19 mouse cellular contexts compared by ENCODE assay signal in genomic region chr7:142419887-142420286, GRCm38 (mm10). TPM values are rescaled to one million over a fixed set of nuclear protein-coding genes. Genes with fewer than 3 reads are reported as not detected.
A peak's percentile ranks its signal among the peaks of the same experiment; 100 is the strongest.
DNase-seq lines count a peak whose midpoint lies in the region; ATAC-seq and TF ChIP-seq lines count a peak whose summit lies in the region.
"Had no signal": no experiment of that assay in that cellular context is flagged by ENCODE, and none has a peak within 500 bp of the region (broad histone marks: within the 10 kb centered on the region; RNA-seq: fewer than 3 reads in every experiment).

No protein-coding gene starts in this region.

- TF ChIP-seq POLR2A in heart, adult 2 months (IDR thresholded peaks at IDR 0.05; ENCODE audit: insufficient read depth, low read depth, low read length), result no peak

- H3K27me3 ChIP-seq in G1E (ENCODE audit: insufficient read depth, low read length), result no peaks in the 10 kb centered on the region
- no peaks in the 10 kb centered on the region for H3K27me3 ChIP-seq in liver, embryonic 16.5 days (ENCODE audit: control insufficient read depth, insufficient read depth, low read depth, low read length)
- no peaks in the 10 kb centered on the region for H3K27me3 ChIP-seq in embryonic facial prominence, embryonic 10.5 days (replicated peaks; ENCODE audit: low read depth, poor library complexity, severe bottlenecking)
- H3K27me3 ChIP-seq in heart, adult 2 months (ENCODE audit: control insufficient read depth, insufficient read depth, low read length), result no peaks in the 10 kb centered on the region
- H3K27me3 ChIP-seq: heart, embryonic 15.5 days; hindbrain, embryonic 12.5 days; limb, embryonic 15.5 days; neural tube, embryonic 15.5 days had no signal

- H3K4me2 ChIP-seq in liver, embryonic 16.5 days (ENCODE audit: low read depth, low read length), result peak overlapping the region; percentile 50
- H3K4me2 ChIP-seq: heart, embryonic 15.5 days; hindbrain, embryonic 12.5 days; limb, embryonic 15.5 days; neural tube, embryonic 15.5 days had no signal

- no peak for TF ChIP-seq EP300 in heart, adult 2 months (IDR thresholded peaks at IDR 0.05; ENCODE audit: insufficient read depth, low read depth, low read length)

- peak; percentile 61 for DNase-seq in G1E (ENCODE audit: low spot score)
- peak; percentile 71 for DNase-seq in MN1 (ENCODE audit: low spot score)
- DNase-seq in cerebellum, adult 8-10 months, result no peak
- DNase-seq in right cerebral cortex, adult 18-20 months, result no peak
- no peak for DNase-seq in embryonic facial prominence, embryonic 10.5 days (ENCODE audit: low spot score)
- DNase-seq in heart, adult 2 months, result no peak
- DNase-seq: cerebellum, postnatal 14 days; gastrocnemius, postnatal 10 days; thymus, postnatal 25 days had no signal

- no peak for TF ChIP-seq CTCF in G1E (IDR thresholded peaks at IDR 0.05; ENCODE audit: low read depth, low read length)
- no peak for TF ChIP-seq CTCF in heart, adult 2 months (IDR thresholded peaks at IDR 0.05)

- no peak overlapping the region; the same call in 1 of the 2 replicates for H3K4me3 ChIP-seq in G1E (ENCODE audit: low read depth, low read length)
- H3K4me3 ChIP-seq in liver, embryonic 16.5 days (ENCODE audit: low read depth, low read length), result peak overlapping the region; percentile 27
- H3K4me3 ChIP-seq in embryonic facial prominence, embryonic 10.5 days, result no peak overlapping the region
- H3K4me3 ChIP-seq in heart, adult 2 months, result no peak overlapping the region
- H3K4me3 ChIP-seq: heart, embryonic 15.5 days; hindbrain, embryonic 12.5 days; limb, embryonic 15.5 days; neural tube, embryonic 15.5 days had no signal

- 18% methylated on average over 5 of the region's 5 CpGs for WGBS in liver, embryonic 16.5 days (ENCODE audit: insufficient replicate concordance)
- WGBS in embryonic facial prominence, embryonic 10.5 days, result 90% methylated on average over 5 of the region's 5 CpGs
- WGBS in heart, adult 2 months, result 69% methylated on average over 5 of the region's 5 CpGs

- H3K4me1 ChIP-seq in G1E (ENCODE audit: insufficient read depth, low read depth, low read length), result peaks cover 51% of the 10 kb centered on the region
- H3K4me1 ChIP-seq in liver, embryonic 16.5 days (ENCODE audit: control insufficient read depth, low read depth, low read length), result peaks cover 36% of the 10 kb centered on the region
- no peaks in the 10 kb centered on the region for H3K4me1 ChIP-seq in embryonic facial prominence, embryonic 10.5 days
- peaks cover 8% of the 10 kb centered on the region for H3K4me1 ChIP-seq in heart, adult 2 months (ENCODE audit: control insufficient read depth, insufficient read depth, low read length)
- H3K4me1 ChIP-seq: heart, embryonic 15.5 days; hindbrain, embryonic 12.5 days; limb, embryonic 15.5 days; neural tube, embryonic 15.5 days had no signal

- H3K9ac ChIP-seq in liver, embryonic 16.5 days (ENCODE audit: low read depth, low read length), result peak overlapping the region; percentile 56
- H3K9ac ChIP-seq in heart, adult 2 months (ENCODE audit: low read depth, low read length), result no peak overlapping the region
- H3K9ac ChIP-seq: heart, embryonic 15.5 days; hindbrain, embryonic 12.5 days; limb, embryonic 15.5 days; neural tube, embryonic 15.5 days had no signal

- no peaks in the 10 kb centered on the region for H3K36me3 ChIP-seq in G1E (replicated peaks)
- no peaks in the 10 kb centered on the region for H3K36me3 ChIP-seq in liver, embryonic 16.5 days (ENCODE audit: control insufficient read depth, insufficient read depth)
- H3K36me3 ChIP-seq in embryonic facial prominence, embryonic 10.5 days (replicated peaks), result no peaks in the 10 kb centered on the region
- H3K36me3 ChIP-seq in heart, adult 2 months (ENCODE audit: control insufficient read depth, insufficient read depth, low read length), result peaks cover 5% of the 10 kb centered on the region; the same call in 1 of the 2 replicates
- H3K36me3 ChIP-seq: heart, embryonic 15.5 days; hindbrain, embryonic 12.5 days; limb, embryonic 15.5 days; neural tube, embryonic 15.5 days had no signal

- no peaks in the 10 kb centered on the region for H3K9me3 ChIP-seq in G1E (replicated peaks)
- no peaks in the 10 kb centered on the region for H3K9me3 ChIP-seq in liver, embryonic 16.5 days (replicated peaks; ENCODE audit: control insufficient read depth, low read length)
- no peaks in the 10 kb centered on the region for H3K9me3 ChIP-seq in embryonic facial prominence, embryonic 10.5 days
- H3K9me3 ChIP-seq: heart, embryonic 15.5 days; hindbrain, embryonic 12.5 days; limb, embryonic 15.5 days; neural tube, embryonic 15.5 days had no signal

- peak overlapping the region; percentile 93 for H3K27ac ChIP-seq in liver, embryonic 16.5 days (ENCODE audit: low read length)
- H3K27ac ChIP-seq in embryonic facial prominence, embryonic 10.5 days (replicated peaks), result no peak overlapping the region
- H3K27ac ChIP-seq in heart, adult 2 months, result no peak overlapping the region
- H3K27ac ChIP-seq: heart, embryonic 15.5 days; hindbrain, embryonic 12.5 days; kidney, postnatal 0 days; limb, embryonic 15.5 days; neural tube, embryonic 15.5 days had no signal

- peak; percentile 75 for ATAC-seq in G1E (ENCODE audit: extremely low read depth, insufficient number of reproducible peaks, low FRiP score, poor library complexity, severe bottlenecking)
- peak; percentile 84 for ATAC-seq in erythroid progenitor cell, adult 5-6 weeks (replicated peaks; ENCODE audit: low FRiP score, poor library complexity, severe bottlenecking)
- ATAC-seq in liver, embryonic 16.5 days (ENCODE audit: low read depth), result peak; percentile 91
- ATAC-seq: intestine, embryonic 16.5 days had no signal

- H3K79me2 ChIP-seq in heart, adult 2 months (replicated peaks; ENCODE audit: control insufficient read depth, insufficient read depth, low read length), result no peaks in the 10 kb centered on the region

- intact Hi-C loops in heart, adult 2 months (cut with DNase I), result loop anchor here (5.0 kb wide), 1 partner anchor 33 kb away; the partner anchor contains the start of gene Ctsd

RNA-seq across cellular contexts. Expression of gene Syt8, which starts 14.8 kb away (rescaled TPM):
- total RNA-seq in G1E (2014; fragmentation: Nextera tagmentation) (not detected in 2 replicates), G1E (2017) (2.1 and 3.5 TPM in 2 replicates)
- polyA plus RNA-seq in G1E (2012), result not detected in 2 replicates
- not detected in 2 replicates for total RNA-seq in erythroid progenitor cell, adult 5-6 weeks (2015; ENCODE audit: low replicate concordance)
- total RNA-seq in erythroid progenitor cell, adult 5-6 weeks (2017; ENCODE audit: low replicate concordance), result not detected in 2 replicates
- 0.14 TPM in 1 of 2 replicates, not detected in the other for polyA plus RNA-seq in liver, embryonic 16.5 days (2015; fragmentation: Nextera tagmentation; extraction: Ambion mirVana)
- polyA plus RNA-seq in embryonic facial prominence, embryonic 10.5 days (2016; fragmentation: Nextera tagmentation; extraction: Ambion mirVana), result not detected in 2 replicates
- total RNA-seq in heart, adult 2 months (2021), result not detected
- polyA plus RNA-seq in heart, adult 2 months (2012; rRNA removed), result not detected in 2 replicates
- total RNA-seq: CH12.LX had no signal

RNA-seq across cellular contexts. Expression of gene Tnni2, which starts 21.7 kb away (rescaled TPM):
- total RNA-seq in G1E (2014; fragmentation: Nextera tagmentation), result not detected in 2 replicates
- 2.5 and 3.5 TPM in 2 replicates for total RNA-seq in G1E (2017)
- 1.0 TPM in 1 of 2 replicates, not detected in the other for polyA plus RNA-seq in G1E (2012)
- total RNA-seq in erythroid progenitor cell, adult 5-6 weeks (2015; ENCODE audit: low replicate concordance), result not detected in 2 replicates
- not detected in 2 replicates for total RNA-seq in erythroid progenitor cell, adult 5-6 weeks (2017; ENCODE audit: low replicate concordance)
- 17.8 and 41.4 TPM in 2 replicates for polyA plus RNA-seq in liver, embryonic 16.5 days (2015; fragmentation: Nextera tagmentation; extraction: Ambion mirVana)
- polyA plus RNA-seq in embryonic facial prominence, embryonic 10.5 days (2016; fragmentation: Nextera tagmentation; extraction: Ambion mirVana), result 1.7 and 2.5 TPM in 2 replicates
- total RNA-seq in heart, adult 2 months (2021), result 1 to 10 TPM; 2.7 to 3.0 TPM
- 5.9 and 7.5 TPM in 2 replicates for polyA plus RNA-seq in heart, adult 2 months (2012; rRNA removed)

RNA-seq across cellular contexts. Expression of gene Ctsd, which starts 32.0 kb away (rescaled TPM):
- 102 and 133 TPM in 2 replicates for total RNA-seq in G1E (2014; fragmentation: Nextera tagmentation)
- 1,036 and 1,228 TPM in 2 replicates for total RNA-seq in G1E (2017)
- 43.0 and 64.7 TPM in 2 replicates for polyA plus RNA-seq in G1E (2012)
- total RNA-seq in erythroid progenitor cell, adult 5-6 weeks (2015; ENCODE audit: low replicate concordance), result 207 and 227 TPM in 2 replicates
- total RNA-seq in erythroid progenitor cell, adult 5-6 weeks (2017; ENCODE audit: low replicate concordance), result 161 and 184 TPM in 2 replicates
- 408 and 415 TPM in 2 replicates for polyA plus RNA-seq in liver, embryonic 16.5 days (2015; fragmentation: Nextera tagmentation; extraction: Ambion mirVana)
- 151 and 158 TPM in 2 replicates for polyA plus RNA-seq in embryonic facial prominence, embryonic 10.5 days (2016; fragmentation: Nextera tagmentation; extraction: Ambion mirVana)
- 100 to 1,000 TPM; 883 to 991 TPM for total RNA-seq in heart, adult 2 months (2021)
- 1,120 and 1,462 TPM in 2 replicates for polyA plus RNA-seq in heart, adult 2 months (2012; rRNA removed)

RNA-seq across cellular contexts. Expression of gene Gm49369, which starts 37.4 kb away (rescaled TPM):
- total RNA-seq in G1E (2014; fragmentation: Nextera tagmentation) (not detected in 2 replicates), G1E (2017) (246 and 291 TPM in 2 replicates)
- 28.2 and 43.6 TPM in 2 replicates for polyA plus RNA-seq in G1E (2012)
- not detected in 2 replicates for total RNA-seq in erythroid progenitor cell, adult 5-6 weeks (2015; ENCODE audit: low replicate concordance)
- total RNA-seq in erythroid progenitor cell, adult 5-6 weeks (2017; ENCODE audit: low replicate concordance), result 143 and 216 TPM in 2 replicates
- polyA plus RNA-seq in liver, embryonic 16.5 days (2015; fragmentation: Nextera tagmentation; extraction: Ambion mirVana), result 1.4 and 1.8 TPM in 2 replicates
- polyA plus RNA-seq in embryonic facial prominence, embryonic 10.5 days (2016; fragmentation: Nextera tagmentation; extraction: Ambion mirVana), result not detected in 2 replicates
- 1 to 10 TPM; 3.5 to 4.9 TPM for total RNA-seq in heart, adult 2 months (2021)
- polyA plus RNA-seq in heart, adult 2 months (2012; rRNA removed), result 0.23 TPM in 1 of 2 replicates, not detected in the other
- polyA plus RNA-seq: hindbrain, embryonic 12.5 days; kidney, postnatal 0 days; limb, embryonic 15.5 days; neural tube, embryonic 15.5 days; spleen, adult 2 months had no signal

RNA-seq across cellular contexts. Expression of gene Lsp1, which starts 40.7 kb away (rescaled TPM):
- total RNA-seq in G1E (2014; fragmentation: Nextera tagmentation) (0.78 TPM in 1 of 2 replicates, not detected in the other), G1E (2017) (0.16 and 0.41 TPM in 2 replicates)
- polyA plus RNA-seq in G1E (2012), result 0.09 TPM in 2 replicates
- 88.0 and 115 TPM in 2 replicates for total RNA-seq in erythroid progenitor cell, adult 5-6 weeks (2015; ENCODE audit: low replicate concordance)
- 64.5 and 76.5 TPM in 2 replicates for total RNA-seq in erythroid progenitor cell, adult 5-6 weeks (2017; ENCODE audit: low replicate concordance)
- polyA plus RNA-seq in liver, embryonic 16.5 days (2015; fragmentation: Nextera tagmentation; extraction: Ambion mirVana), result 21.6 and 26.2 TPM in 2 replicates
- 20.9 and 21.4 TPM in 2 replicates for polyA plus RNA-seq in embryonic facial prominence, embryonic 10.5 days (2016; fragmentation: Nextera tagmentation; extraction: Ambion mirVana)
- 10 to 100 TPM; 28.4 to 35.0 TPM for total RNA-seq in heart, adult 2 months (2021)
- polyA plus RNA-seq in heart, adult 2 months (2012; rRNA removed), result 96.6 and 107 TPM in 2 replicates

Comparison
In these comparisons a context has a peak if more than half of its experiments do, and no peak if none do; other contexts are left out.
1. DNase-seq: peak in G1E (single experiment) and MN1 (single experiment); none in cerebellum, adult 8-10 months (single experiment), right cerebral cortex, adult 18-20 months (single experiment), embryonic facial prominence, embryonic 10.5 days (single experiment) and heart, adult 2 months (0 of 2).
2. Peak in every context shown above with its lines, with median percentiles within 50 percentile points of each other: ATAC-seq.